Mouse (Mus musculus): ENCODE results near the gene Ccdc150. TPM values are rescaled to one million over a fixed set of nuclear protein-coding genes. Genes with fewer than 3 reads are reported as not detected.

Gene Ccdc150
- total RNA-seq, 2 experiments from 2014 or later = 0.22 to 0.39 TPM

Other genes starting within 250 kb of the Ccdc150 start
- 10 to 100 TPM; 12.0 to 14.9 TPM for gene Hecw2, start 55.5 kb upstream of the Ccdc150 start, total RNA-seq (2021)
- 10 to 100 TPM; 14.5 to 15.2 TPM for gene Gtf3c3, start 188.3 kb downstream of the Ccdc150 start, total RNA-seq (2021)